Mouse (Mus musculus): ENCODE results near the gene Znhit2. TPM values are rescaled to one million over a fixed set of nuclear protein-coding genes. Genes with fewer than 3 reads are reported as not detected.

The Znhit2 gene
- total RNA-seq (2021) (10 to 100 TPM in 1 of 2 experiments, 1 to 10 TPM in 1; 9.9 to 13.4 TPM), polyA plus RNA-seq (2012; rRNA removed) (12.3 and 14.4 TPM in 2 replicates)
- long read RNA-seq, transcript Znhit2-201 (1 exons, 1,281 nt), result major isoform, 16 of 16 reads
- long read RNA-seq, partial matches to known transcripts, result 0 of 16 reads
- long read RNA-seq, other reads (novel, unspliced or antisense), result 0 of 16 reads

GRCm38 (mm10) chr19:6061021-6061533 is at the start of gene Znhit2:
Znhit2 (plus strand) TSS chr19:6061192.
- Histone ChIP-seq H3K27ac (peak within 1 kb of the TSS; percentile 87), H3K79me2 (replicated peaks; ENCODE audit: control insufficient read depth, insufficient read depth, low read length) (no peaks in the 10 kb centered on the region), H3K27me3 (ENCODE audit: control insufficient read depth, insufficient read depth, low read length) (no peaks in the 10 kb centered on the region), H3K4me1 (ENCODE audit: control insufficient read depth, insufficient read depth, low read length) (peaks cover 8% of the 10 kb centered on the region), H3K36me3 (ENCODE audit: control insufficient read depth, insufficient read depth, low read length) (peaks cover 4% of the 10 kb centered on the region), H3K9ac (ENCODE audit: low read depth, low read length) (peak within 1 kb of the TSS; percentile 78), H3K4me3 (peak within 1 kb of the TSS; percentile 83)
- peak; percentile 94 to 96 for DNase-seq
- WGBS, result under 1% methylated on average over 58 of the region's 58 CpGs
- intact Hi-C loops (cut with DNase I), result loop anchor here (1.0 kb wide), 1 partner anchor 16 kb away; the partner anchor contains the start of gene Vps51
- peak; percentile 78 for TF ChIP-seq POLR2A (IDR thresholded peaks at IDR 0.05; ENCODE audit: insufficient read depth, low read depth, low read length)
- TF ChIP-seq CTCF (IDR thresholded peaks at IDR 0.05), result peak; percentile 44
- TF ChIP-seq EP300 (IDR thresholded peaks at IDR 0.05; ENCODE audit: insufficient read depth, low read depth, low read length), result 0 out of 2 replicates have a peak, but pooled peaks have one; percentile 34

- Histone ChIP-seq H3K4me3 (no peak overlapping the region), H3K27me3 (ENCODE audit: control insufficient read depth, insufficient read depth, low read length) (no peaks in the 10 kb centered on the region), H3K4me1 (ENCODE audit: control insufficient read depth, insufficient read depth, low read length) (peaks cover 4% of the 10 kb centered on the region), H3K79me2 (replicated peaks; ENCODE audit: control insufficient read depth, insufficient read depth, low read length) (no peaks in the 10 kb centered on the region), H3K36me3 (ENCODE audit: control insufficient read depth, insufficient read depth, low read length) (no peaks in the 10 kb centered on the region), H3K9ac (ENCODE audit: low read depth, low read length) (no peak overlapping the region), H3K27ac (no peak overlapping the region)
- no peak for TF ChIP-seq EP300 (IDR thresholded peaks at IDR 0.05; ENCODE audit: insufficient read depth, low read depth, low read length)
- TF ChIP-seq POLR2A (IDR thresholded peaks at IDR 0.05; ENCODE audit: insufficient read depth, low read depth, low read length), result no peak
- TF ChIP-seq CTCF (IDR thresholded peaks at IDR 0.05), result no peak
- intact Hi-C loops (cut with DNase I), result loop anchor here (2.0 kb wide), 1 partner anchor 91 kb away; no protein-coding TSS in a partner anchor
- no peak for DNase-seq
- 92% methylated on average over 10 of the region's 10 CpGs for WGBS
Measured at GRCm38 (mm10) chr19:6013691-6014090, 47.3 kb upstream of the Znhit2 start.

GRCm38 (mm10) chr19:6014991-6015510 is 45.9 kb upstream of the Znhit2 start:
- WGBS, result under 1% methylated on average over 15 of the region's 18 CpGs
- H3K9ac ChIP-seq (ENCODE audit: low read depth, low read length), result peak overlapping the region; percentile 77
- TF ChIP-seq EP300 (IDR thresholded peaks at IDR 0.05; ENCODE audit: insufficient read depth, low read depth, low read length) (no peak; the same call in 1 of the 2 replicates), CTCF (IDR thresholded peaks at IDR 0.05) (no peak), POLR2A (IDR thresholded peaks at IDR 0.05; ENCODE audit: insufficient read depth, low read depth, low read length) (peak; percentile 63; the same call in 1 of the 2 replicates)
- peak; percentile 70 to 73 for DNase-seq
- no peaks in the 10 kb centered on the region for H3K36me3 ChIP-seq (ENCODE audit: control insufficient read depth, insufficient read depth, low read length)
- intact Hi-C loops (cut with DNase I), result loop anchor here (2.0 kb wide), 1 partner anchor 92 kb away; no protein-coding TSS in a partner anchor
- no peaks in the 10 kb centered on the region for H3K27me3 ChIP-seq (ENCODE audit: control insufficient read depth, insufficient read depth, low read length)
- no peaks in the 10 kb centered on the region for H3K79me2 ChIP-seq (replicated peaks; ENCODE audit: control insufficient read depth, insufficient read depth, low read length)
- peak overlapping the region; percentile 88 for H3K27ac ChIP-seq
- peaks cover 4% of the 10 kb centered on the region for H3K4me1 ChIP-seq (ENCODE audit: control insufficient read depth, insufficient read depth, low read length)
- peak overlapping the region; percentile 77 for H3K4me3 ChIP-seq

GRCm38 (mm10) chr19:6015511-6016315 is 45.3 kb upstream of the Znhit2 start, which contains the start of gene Capn1:
Capn1 (minus strand) TSS chr19:6015897.
- WGBS, result 6% methylated on average over 40 of the region's 40 CpGs
- intact Hi-C loops (cut with DNase I), result loop anchor here (2.0 kb wide), 2 partner anchors 27 to 93 kb away; no protein-coding TSS in a partner anchor

DNA sequence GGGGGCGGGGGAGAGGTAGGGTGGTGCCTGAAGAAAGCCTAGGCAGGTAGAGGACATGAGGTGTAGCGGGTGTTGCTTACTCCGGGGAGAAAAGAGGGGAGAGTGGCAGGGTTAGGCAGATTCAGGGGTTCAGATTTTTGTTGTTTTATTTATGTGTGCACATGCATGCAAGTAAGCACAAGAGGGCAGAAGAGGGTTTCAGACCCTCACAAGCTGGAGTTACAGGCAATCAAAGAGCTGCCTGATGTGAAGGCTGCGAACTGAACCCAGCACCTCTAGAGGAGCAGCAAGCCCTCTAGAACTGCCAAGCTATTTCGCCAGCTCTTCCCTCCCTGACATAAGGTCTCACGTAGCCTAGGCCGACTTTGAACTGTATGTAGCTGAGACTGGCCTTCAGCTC is 44.5 kb upstream of the Znhit2 start:
- Histone ChIP-seq H3K27me3 (ENCODE audit: control insufficient read depth, insufficient read depth, low read length) (no peaks in the 10 kb centered on the region), H3K9ac (ENCODE audit: low read depth, low read length) (no peak overlapping the region), H3K4me1 (ENCODE audit: control insufficient read depth, insufficient read depth, low read length) (peaks cover 4% of the 10 kb centered on the region), H3K36me3 (ENCODE audit: control insufficient read depth, insufficient read depth, low read length) (no peaks in the 10 kb centered on the region), H3K27ac (no peak overlapping the region), H3K4me3 (no peak overlapping the region), H3K79me2 (replicated peaks; ENCODE audit: control insufficient read depth, insufficient read depth, low read length) (no peaks in the 10 kb centered on the region)
- TF ChIP-seq EP300 (IDR thresholded peaks at IDR 0.05; ENCODE audit: insufficient read depth, low read depth, low read length) (no peak), CTCF (IDR thresholded peaks at IDR 0.05) (peak; percentile 40)
- intact Hi-C loops (cut with DNase I), result loop anchor here (2.0 kb wide), 1 partner anchor 26 kb away; no protein-coding TSS in a partner anchor
- DNase-seq, result no peak
- WGBS, result 70% methylated on average over 7 of the region's 7 CpGs

More at GRCm38 (mm10) chr19:6015511-6016315, 45.3 kb upstream of the Znhit2 start, which contains the start of gene Capn1:
- Histone ChIP-seq H3K4me3 (peak within 1 kb of the TSS; percentile 77), H3K27me3 (ENCODE audit: control insufficient read depth, insufficient read depth, low read length) (no peaks in the 10 kb centered on the region), H3K4me1 (ENCODE audit: control insufficient read depth, insufficient read depth, low read length) (peaks cover 4% of the 10 kb centered on the region), H3K27ac (peak within 1 kb of the TSS; percentile 88), H3K79me2 (replicated peaks; ENCODE audit: control insufficient read depth, insufficient read depth, low read length) (no peaks in the 10 kb centered on the region), H3K36me3 (ENCODE audit: control insufficient read depth, insufficient read depth, low read length) (no peaks in the 10 kb centered on the region), H3K9ac (ENCODE audit: low read depth, low read length) (peak within 1 kb of the TSS; percentile 77)
- TF ChIP-seq CTCF (IDR thresholded peaks at IDR 0.05) (peak; percentile 40; the same call in 1 of the 2 replicates), POLR2A (IDR thresholded peaks at IDR 0.05; ENCODE audit: insufficient read depth, low read depth, low read length) (no peak; the same call in 1 of the 2 replicates), EP300 (IDR thresholded peaks at IDR 0.05; ENCODE audit: insufficient read depth, low read depth, low read length) (no peak)
- peak; percentile 83 to 84 for DNase-seq

Data from heart, adult 2 months (tissue).